Mouse (Mus musculus): Measurements from ENCODE around the gene Fam32a.

Fam32a gene

GRCm38 (mm10) chr8:72273807-72274206, 54.3 kb downstream of the Fam32a start:
- in situ Hi-C loops (cut with MboI), result no loop called here
